Mouse (Mus musculus) MEL (cell line): ENCODE measurements around the gene Ccdc33.

Experiments used
- EP300 ChIP-seq, 2 experiments: IDR thresholded peaks; 2 replicates each; pipeline ENCODE4 v1.6.1; 2011; ENCODE audit warnings: improper control_type of control experiment in 2 of 2, low read length in 2 of 2, low read depth in 1 of 2, mild to moderate bottlenecking in 1 of 2
- KAT2A ChIP-seq: conservative IDR thresholded peaks from 2 replicates; pipeline ENCODE4 v1.6.1; 2012; ENCODE audit warnings: low read depth, low read length, improper control_type of control experiment, inconsistent platforms
- MYB ChIP-seq: IDR thresholded peaks from 2 replicates; pipeline ENCODE4 v1.6.1; 2011; ENCODE audit warnings: mild to moderate bottlenecking, low read depth, low read length, improper control_type of control experiment
- RCOR1 ChIP-seq: IDR thresholded peaks from 2 replicates; pipeline ENCODE4 v1.6.1; 2012; ENCODE audit warnings: low read depth, mild to moderate bottlenecking, inconsistent platforms, low read length, improper control_type of control experiment
- TBP ChIP-seq: IDR thresholded peaks from 2 replicates; pipeline ENCODE4 v1.8.0; 2011; ENCODE audit warnings: low read depth, low read length, improper control_type of control experiment
- USF2 ChIP-seq, 2 experiments: IDR thresholded peaks; 2 replicates each; pipeline ENCODE4 v1.6.1; 2011 to 2012; ENCODE audit warnings: improper control_type of control experiment in 2 of 2, low read length in 2 of 2, borderline replicate concordance in 1 of 2, inconsistent platforms in 1 of 2, low read depth in 1 of 2, mild to moderate bottlenecking in 1 of 2; ENCODE audit not compliant: insufficient read depth in 1 of 2

DNA sequence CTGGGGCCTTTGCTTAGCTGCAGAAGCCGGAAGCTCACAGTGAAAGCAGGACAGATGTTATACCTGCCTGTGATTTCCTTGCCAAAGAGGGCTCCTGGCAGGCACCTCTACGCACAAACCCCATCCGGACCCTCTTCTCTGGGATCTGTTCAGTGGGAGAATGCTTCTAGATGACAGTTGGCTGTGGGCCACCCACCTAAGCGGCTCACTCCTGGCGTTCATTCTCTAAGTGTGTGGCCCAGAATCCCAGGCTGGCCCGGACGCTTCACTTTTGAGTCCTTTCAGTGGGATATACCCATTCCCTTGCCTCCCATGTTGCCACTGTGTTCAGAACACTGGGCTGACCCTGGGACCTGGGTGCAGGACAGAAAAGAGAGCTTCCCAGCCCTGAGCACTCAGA is 31.8 kb downstream of the Ccdc33 start:
- TF ChIP-seq TBP (no peak), MYB (no peak), EP300 (IDR thresholded peaks at IDR 0.05; ENCODE audit: low read depth in 1 of 2, low read length in 2 of 2) (no peak), RCOR1 (no peak), USF2 (IDR thresholded peaks at IDR 0.05; ENCODE audit: borderline replicate concordance in 1 of 2, insufficient read depth in 1 of 2, low read depth in 1 of 2, low read length in 2 of 2) (no peak), KAT2A (no peak)
